Mouse (Mus musculus): ENCODE measurements around the gene Noxa1.

Noxa1 gene

DNA sequence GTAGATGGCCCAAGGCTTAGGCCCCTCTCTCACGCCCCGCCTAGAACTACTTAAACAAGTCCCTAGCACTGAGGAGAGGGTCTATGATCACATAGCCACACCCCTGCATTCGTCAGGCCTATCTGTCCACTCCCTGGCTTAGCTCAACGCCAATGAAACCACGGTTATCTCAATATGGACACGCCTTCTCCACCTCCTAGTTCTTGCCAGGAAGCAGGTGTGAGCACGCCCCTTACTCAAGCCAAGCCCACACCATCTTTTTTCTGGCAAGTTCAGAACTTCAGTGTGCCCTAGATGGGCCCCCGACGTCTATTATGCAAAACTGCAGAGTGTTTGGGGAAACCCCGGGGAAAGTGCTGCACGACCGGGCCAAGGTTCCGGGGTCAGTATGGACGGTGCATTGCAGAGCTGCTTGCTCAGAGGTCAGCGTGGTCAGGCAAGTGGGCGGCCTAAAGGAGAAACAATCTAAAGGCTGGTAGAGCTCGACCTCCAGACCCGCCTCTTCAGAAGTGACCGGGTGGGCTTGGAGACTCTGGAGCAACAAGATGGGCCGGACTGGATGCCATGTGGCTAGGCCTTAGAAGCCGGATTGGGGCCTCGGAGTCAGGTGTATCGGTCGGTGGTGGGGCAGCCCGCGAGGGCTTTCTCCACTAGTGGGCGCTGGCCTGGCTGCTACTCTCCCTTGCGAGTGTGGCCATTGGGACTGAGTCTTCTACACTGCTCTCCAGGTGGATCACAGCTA, at the start of gene Noxa1:
Noxa1 (minus strand) TSS at position 41 of the 742 bp plus-strand sequence.
- DNase-seq (ENCODE audit: low spot score), result no peak

DNA sequence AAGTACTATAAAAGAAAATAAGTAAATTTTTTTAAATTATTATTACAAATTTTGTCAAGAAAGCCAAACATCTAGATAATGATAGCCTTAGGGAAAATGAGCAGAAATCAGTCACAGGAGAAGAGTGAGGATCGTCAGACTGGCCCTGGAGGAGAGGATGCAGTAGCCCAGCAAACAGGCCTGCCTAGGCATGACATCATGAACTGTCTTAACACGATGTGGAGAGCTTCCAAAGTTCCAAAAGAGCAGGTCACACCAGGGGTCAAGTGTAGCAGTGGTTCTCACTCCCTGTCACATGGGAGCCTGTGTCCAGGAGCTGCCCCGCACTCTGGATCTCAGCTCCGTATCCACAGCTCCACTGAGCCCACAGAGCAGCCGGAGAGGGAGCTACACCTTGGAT, 47.0 kb upstream of the Noxa1 start:
- DNase-seq (ENCODE audit: low spot score), result no peak

DNA sequence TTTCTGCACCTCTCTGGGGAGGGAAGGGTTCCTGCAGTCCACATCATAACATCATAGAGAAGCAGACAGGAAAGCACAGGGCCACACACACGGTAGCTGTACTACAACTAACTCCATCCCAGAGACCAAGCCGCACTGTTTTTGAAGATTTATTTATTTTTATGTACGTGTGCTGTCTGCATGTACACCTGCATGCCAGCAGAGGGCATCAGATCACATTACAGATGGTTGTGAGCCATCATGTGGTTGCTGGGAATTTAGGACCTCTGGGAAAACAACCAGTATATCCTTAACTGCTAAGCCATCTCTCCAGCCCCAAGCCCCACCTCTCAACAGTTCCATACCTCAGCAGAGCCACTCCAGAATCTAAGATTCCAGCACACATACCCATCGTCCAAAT, 46.2 kb upstream of the Noxa1 start:
- DNase-seq (ENCODE audit: low spot score), result no peak

DNA sequence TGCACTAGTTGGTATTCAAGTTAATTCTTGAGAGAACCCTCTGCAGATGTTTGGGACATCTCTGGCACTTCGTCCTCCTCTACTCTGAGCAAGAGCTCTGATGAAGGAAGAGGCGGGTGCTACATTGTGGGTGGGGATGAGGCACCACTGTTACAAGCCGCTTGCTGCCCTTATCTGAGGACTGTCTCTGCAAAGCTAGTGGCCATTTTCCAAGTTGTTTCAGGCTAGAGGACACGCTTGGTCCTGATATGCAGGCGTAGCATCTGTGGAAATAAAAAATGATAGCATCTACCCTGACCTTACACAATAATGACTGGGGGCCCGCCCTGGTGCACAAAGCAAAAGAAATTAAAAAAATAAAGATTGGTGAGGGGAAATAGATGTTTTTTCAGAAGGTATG, 42.9 kb upstream of the Noxa1 start:
- no peak for DNase-seq (ENCODE audit: low spot score)

DNA sequence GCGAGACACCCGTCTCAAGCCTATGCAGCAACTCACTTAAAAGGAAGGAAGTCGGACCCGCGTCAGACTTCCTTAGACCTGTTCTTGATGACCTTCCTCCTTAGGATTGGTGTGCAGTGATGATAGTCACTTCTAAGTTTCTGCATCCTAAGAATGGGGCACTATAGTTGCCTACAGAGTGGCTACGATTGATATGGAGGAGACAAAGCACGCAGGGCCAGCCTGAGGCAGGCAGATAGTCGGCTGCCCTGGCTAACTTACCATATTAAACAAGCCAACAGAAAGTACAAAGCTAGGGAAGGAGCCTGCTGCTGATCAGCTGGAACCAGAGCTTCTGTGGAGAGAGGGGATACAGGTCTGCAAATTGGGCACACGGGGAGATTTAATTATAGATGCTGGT, 36.7 kb upstream of the Noxa1 start:
- DNase-seq (ENCODE audit: low spot score), result no peak

DNA sequence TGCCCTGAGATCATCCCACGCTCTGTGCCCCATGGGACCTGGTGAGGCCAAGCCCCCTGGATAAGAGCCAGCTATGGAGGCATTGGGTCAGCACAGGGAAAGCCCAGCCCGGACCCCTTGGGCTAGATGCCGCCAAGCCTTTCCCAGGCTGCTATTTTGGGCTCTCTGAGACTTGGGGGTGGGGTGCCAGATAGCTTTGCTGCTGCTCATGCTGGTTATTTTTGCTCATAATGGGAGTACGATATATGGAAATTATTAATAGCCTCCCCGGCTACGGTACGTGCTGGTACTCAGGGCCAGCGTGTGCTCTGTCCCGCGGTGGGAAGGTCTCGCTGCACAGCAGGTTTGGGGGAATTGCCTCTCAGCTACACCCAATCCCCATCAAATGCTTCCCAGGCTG, 33.1 kb upstream of the Noxa1 start:
- peak; percentile 64 for DNase-seq (ENCODE audit: low spot score)

DNA sequence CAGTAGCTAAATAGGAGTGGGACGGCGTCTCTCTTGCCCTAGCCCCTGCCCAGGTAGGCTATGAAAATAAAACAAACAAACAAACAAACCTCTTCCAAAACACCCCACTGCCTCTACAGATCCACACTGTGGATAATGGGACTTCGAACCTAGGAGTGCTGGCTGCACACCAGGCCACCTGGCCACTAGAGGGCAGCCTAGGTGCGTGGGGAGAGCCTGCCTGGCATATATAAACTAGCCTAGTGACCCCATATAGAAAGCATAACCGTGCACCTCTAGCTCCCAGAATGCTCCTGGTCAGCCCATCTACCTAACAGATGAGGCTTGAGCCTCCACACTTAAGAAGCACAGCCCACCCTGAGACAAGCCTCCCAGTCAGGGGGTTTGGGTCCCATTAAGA, 32.3 kb upstream of the Noxa1 start:
- peak; percentile 77 for DNase-seq (ENCODE audit: low spot score)

DNA sequence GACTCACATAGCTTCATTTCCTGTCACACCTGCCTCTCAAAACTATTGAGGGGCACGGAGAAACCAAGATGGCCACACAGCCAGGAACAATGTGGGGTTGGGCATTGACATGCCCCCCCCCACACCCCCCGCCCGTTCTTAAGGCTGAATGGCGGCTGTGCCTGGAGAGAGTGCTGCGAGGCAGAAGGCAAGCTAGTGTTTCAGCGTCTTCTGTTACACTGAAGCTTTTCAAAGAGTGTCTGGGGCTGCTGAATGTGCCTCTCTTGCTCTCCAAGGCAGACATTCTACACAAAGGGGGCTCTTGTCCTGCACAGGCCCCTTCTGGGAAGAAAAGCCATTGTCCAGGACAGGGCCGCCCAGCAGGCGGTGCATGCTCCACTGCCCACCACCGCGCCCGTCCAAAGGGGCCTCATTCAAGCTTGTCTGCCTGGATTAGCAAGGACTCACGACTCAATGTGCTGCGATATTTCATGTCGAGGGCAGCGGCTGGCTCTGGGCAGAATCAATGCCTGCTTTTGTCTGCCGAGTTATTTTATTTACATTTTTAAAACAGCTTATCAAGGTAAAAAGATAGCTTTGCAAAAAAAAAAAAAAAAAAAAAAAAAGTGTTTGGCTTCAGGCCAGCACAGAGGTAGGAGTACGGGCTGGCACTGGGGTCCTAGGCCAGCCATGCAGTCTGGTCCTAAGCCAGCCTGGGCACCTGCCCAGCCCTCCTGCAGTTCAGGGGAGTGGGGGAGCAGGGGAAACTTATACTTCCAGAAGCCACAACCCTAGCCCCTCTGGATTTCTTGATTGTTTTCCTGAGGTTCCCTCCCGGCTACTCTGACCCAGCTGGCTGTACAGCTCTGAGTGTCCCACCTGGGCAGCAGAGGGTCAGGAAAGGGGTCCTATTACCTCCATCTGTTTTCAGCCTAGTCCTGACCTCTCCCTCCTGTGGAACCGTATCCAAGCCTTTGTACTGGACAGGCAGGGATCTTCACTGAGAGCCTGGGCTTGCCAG, 31.4 kb upstream of the Noxa1 start:
- peak; percentile 65 for DNase-seq (ENCODE audit: low spot score)

DNA sequence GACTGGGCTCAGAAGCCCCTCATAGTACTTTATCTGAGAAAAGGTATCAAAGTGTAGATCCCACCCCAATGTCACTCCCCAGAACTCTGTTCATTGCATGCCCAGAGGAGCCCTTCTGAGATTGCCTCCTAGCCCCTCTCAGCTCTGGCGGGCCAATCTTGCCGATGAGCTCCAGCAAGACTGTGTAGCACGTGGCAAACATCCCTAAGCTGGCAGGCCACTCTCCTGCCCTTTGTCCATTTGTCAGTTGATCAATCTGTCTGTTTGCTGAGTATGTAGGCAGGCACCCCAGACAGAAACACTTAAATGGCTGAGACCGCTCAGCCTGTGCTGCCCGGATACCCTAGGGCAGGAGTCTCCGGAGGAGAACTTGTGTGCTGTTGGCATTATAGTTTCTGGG, 30.2 kb upstream of the Noxa1 start:
- no peak for DNase-seq (ENCODE audit: low spot score)

DNA sequence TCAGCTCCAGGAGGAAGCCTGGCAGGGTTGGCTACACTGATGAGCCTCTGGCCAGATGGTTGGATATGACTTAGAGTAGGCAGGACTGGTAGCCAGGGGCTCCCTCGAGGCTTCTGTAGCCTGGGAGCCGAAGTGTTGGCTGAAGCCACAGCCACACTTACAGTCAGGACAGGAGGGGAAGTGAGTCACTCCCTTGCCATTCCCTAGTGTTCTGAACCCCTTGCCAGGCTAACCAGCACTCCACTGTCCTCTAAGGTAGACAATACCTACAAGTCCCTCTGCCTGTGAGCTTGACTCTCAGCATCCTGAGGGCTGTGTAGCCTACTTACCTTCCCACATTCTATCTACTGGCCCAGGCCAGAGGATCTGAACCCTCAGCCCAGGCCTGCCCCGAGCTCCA, 29.5 kb upstream of the Noxa1 start:
- DNase-seq (ENCODE audit: low spot score), result no peak

DNA sequence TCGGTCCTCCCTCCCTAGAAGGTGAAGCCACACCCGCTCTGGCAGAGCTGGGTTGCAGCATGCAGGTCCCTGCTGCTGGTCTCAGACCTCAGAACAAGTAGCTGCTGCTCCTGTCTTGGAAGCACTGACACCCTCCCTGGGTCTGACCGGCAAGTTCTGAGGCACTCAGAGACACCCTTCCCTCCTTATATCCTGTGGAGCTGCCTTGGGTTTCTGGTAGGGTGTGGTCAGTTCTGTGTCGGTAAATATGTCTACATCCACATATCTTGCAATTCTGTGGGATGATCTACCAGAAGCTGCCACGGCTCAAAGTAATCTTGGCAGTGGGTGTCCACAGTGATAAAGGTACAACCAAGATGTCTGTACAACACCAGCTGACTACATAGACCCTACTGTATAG, 28.6 kb upstream of the Noxa1 start:
- no peak for DNase-seq (ENCODE audit: low spot score)

DNA sequence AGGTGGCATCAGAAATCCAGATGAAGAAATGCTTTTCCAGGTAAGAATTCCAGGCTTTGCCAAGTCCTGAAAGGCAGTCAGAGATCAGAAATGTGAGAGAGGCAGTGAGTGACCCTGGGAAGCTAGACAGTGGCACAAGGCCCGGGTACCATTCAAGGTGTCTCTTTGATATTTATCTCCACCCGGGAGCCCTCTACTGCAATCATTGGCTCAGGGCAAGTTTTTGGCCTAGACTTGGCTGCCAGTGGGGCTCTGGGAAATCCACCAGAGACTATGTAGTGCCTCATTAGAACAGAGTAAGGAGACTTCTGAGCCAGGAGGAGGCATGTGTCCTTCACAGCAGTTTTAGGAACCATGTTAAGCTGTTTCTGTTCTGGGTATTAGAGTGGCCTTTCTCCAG, 27.7 kb upstream of the Noxa1 start:
- DNase-seq (ENCODE audit: low spot score), result no peak

DNA sequence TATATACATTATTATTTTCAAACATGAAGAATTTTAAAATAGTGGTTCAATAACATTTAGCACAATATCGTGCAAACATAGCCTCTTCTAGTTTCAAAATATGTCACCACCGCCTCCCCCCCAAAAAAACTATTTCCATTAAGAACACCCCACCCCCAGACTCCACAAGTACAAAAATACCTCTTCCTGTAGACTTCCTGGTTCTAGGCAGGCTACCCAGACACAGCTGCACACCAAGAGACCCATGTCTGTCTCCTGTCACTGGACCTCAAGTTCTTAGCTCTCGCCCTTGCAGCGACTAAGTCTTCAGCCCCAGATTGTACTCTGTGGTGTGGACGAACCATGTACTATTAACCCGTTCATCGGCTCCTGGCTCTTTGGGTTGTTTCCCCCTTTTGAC, 26.0 kb upstream of the Noxa1 start:
- no peak for DNase-seq (ENCODE audit: low spot score)

DNA sequence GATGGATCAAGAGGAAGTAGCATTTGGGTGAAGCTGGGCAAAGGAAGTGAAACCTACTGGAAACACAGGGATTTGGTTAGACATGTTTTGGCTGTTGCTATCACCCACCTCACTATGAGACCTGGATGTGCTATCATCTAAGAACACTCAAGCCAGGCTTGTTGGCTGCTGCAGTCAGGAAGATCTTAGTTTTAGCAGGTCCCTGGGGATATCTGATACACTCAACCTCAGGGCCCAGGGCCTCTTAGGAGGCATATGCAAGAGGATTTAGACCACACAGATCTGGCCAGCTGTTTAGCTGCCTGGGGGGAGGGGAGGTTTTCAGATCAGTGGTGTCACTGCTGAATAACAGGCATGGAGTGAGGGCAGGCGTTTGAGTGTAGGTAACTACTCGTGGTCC, 20.5 kb upstream of the Noxa1 start:
- no peak for DNase-seq (ENCODE audit: low spot score)

DNA sequence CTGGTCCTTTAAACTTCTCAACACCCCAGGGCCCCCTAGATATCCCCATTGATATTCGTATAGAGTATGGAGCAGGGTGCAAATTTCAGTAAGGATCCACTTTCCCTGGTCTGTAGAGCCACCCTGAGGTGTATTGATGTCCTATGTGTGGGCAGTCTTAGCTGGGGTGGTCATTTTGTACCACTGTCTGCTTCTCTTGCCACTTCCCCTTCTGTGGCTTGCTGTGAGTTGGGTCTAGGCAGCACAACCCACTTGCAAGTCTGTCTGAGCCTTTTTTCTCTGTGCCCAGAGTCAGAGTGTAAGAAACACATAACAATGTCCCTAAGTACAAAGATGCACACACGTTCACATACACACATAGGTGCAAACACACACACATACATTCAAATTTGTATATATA, 19.4 kb upstream of the Noxa1 start:
- DNase-seq (ENCODE audit: low spot score), result no peak

DNA sequence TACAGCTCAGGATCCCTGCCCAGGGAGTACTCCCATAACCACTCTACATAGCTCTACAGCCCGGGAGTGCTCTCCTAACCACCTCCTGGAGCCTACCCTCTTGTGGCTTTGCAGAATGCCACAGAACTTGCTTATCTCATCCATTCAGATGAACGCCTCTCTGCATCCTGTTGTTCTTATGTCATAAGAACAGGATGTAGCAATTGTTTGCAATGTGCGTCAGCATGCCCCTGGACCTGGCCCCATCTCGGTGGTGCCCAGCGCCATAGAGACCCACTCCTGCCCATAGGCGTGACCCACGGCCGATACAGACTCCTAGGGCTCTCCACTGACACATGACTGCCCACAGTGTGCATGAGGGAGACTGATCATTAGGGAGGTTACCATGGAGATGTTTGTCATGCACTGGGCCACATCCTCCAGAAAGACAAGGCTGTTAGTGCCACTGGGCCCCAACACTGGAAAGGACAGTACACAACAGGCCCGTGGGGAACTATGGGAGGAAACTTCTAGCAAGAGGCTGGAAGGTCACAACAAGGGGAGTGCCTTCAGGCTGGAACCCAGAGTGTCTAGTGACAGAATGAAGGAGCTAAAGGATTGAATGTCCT, 16.3 kb upstream of the Noxa1 start:
- DNase-seq (ENCODE audit: low spot score), result no peak

DNA sequence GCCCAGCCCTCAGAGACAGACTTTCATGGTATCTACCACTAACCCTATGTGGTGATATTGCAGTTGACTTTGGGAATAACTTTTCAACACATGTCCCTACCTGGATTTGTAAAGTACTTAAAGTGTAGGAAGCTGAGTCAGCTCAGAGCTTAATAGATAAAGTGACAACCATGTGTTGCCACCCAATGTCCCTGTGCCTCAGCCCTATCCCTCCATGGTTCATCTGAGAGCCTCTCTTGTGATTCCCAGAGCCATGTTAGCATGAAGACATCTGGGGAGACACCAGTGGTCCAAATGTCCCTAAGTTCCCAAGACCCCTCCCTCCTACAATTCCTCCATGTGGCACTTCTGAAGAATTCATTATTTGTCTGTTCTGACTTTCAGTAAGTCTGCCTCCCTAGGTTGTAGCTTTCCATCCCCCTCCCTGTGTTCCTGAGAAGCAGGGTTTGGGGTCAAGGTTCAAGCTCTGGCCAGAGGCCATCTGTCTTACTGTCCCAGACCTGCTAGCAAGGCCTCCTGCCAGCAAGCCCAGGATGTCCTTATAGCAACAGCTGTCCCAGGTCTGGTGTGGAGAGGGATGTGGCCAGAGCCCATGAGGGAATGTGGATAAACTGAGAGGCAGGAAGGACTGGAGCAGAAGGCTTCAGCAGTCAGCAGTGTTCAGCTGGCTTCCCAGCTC, 15.7 kb upstream of the Noxa1 start:
- DNase-seq (ENCODE audit: low spot score), result no peak

DNA sequence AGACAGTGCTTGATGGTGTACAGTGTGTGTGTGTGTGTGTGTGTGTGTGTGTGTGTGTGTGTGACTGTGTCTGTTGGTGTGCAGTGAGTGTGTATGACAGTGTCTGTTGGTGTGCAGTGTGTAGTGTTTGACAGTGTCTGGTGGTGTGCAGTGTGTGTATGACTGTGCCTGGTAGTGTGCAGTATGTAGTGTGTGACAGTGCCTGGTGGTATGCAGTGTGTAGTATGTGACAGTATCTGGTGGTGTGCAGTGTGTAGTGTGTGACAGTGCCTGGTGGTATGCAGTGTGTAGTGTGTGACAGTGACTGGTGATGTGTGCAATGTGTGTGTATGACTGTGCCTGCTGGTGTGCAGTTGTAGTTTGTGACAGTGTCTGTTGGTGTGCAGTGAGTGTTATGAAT, 14.5 kb upstream of the Noxa1 start:
- no peak for DNase-seq (ENCODE audit: low spot score)

DNA sequence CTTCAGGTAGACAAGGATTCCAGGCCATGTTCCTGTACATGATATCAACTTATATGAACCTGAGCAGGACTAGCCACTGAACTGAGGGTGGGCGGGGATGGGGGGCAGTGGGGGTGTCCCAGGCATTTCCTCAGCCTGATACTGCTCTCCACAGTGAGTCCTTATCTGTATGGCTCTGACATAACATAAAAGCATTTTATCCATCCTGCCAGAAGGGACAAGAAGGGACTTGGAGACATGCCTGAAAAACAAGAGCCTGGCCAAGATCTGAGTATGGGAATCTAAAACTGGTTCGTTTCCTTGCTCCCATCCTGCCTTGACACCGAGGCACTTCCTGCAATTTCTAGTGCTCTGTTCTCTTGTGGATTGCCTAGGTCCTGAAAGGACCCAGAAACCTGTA, 11.1 kb upstream of the Noxa1 start:
- no peak for DNase-seq (ENCODE audit: low spot score)

DNA sequence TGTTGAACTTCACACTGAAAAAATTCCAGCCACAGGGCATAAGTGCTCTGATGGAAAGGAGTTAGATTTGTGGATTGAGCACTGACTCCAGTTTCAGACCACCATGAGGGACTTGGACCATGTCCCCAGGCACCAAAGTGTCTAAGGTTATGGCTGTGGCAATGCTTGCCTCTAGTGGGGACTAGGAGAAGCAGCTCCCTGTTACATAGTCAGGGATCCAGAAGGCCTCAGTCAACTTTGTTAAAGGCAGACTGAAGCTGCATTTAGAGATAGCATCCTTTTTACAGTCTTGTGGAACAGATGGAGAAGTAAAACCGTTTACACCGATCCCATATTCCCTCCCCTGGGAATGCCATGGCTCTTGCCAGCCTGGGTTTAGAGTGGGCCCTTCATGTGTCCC, 9.2 kb upstream of the Noxa1 start:
- no peak for DNase-seq (ENCODE audit: low spot score)

DNA sequence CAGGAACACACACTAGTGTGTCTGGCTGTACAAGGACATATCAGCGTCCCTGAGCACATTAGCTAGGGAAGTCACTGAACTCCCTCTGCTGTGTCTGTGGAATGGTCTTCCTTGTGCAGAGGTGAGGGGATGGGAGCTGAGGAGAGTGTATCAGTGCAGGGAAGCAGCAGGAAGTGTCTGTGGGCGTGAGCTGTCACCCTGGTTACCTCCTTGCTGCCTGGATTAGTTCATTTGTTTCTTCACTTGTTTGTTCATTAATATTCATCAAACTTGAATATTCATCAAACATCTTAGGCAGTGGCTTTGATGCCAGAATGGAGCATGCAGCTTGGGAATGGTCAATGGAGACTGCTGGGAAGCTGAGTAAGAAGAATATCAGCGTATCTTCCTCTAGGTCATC, 4.8 kb upstream of the Noxa1 start:
- DNase-seq (ENCODE audit: low spot score), result no peak

DNA sequence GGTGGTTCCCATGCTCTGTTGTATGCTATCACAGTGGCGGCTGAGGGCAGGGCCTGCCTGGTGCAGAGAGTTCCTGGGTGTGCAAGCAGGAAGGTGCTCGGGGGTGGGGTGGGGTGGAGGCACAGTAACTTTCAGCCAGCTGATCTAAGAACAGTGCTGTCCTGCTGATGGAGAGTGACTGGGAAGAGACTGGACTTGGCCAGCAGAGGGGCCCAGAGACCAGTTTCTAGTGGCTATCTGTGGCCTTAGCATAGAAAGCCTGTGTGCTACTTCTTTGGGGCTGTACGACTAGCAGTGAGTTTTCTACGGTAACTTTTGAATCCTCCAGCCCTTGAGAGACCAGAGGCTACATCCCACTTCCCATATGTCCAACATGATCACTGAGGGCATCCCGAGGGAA, 4.0 kb upstream of the Noxa1 start:
- DNase-seq (ENCODE audit: low spot score), result peak; percentile 70
